ENCODE assay signal across 12 mouse cellular contexts in genomic region chr10:39386203-39386602, GRCm38 (mm10). TPM values are rescaled to one million over a fixed set of nuclear protein-coding genes. Genes with fewer than 3 reads are reported as not detected.
DNase-seq lines count a peak whose midpoint lies in the region; ATAC-seq and TF ChIP-seq lines count a peak whose summit lies in the region.
"Had no signal": no experiment of that assay in that cellular context is flagged by ENCODE, and none has a peak within 500 bp of the region (broad histone marks: within the 10 kb centered on the region; RNA-seq: fewer than 3 reads in every experiment).

No protein-coding gene starts in this region.

- H3K9me3 ChIP-seq in lung, embryonic 14.5 days (ENCODE audit: low read depth, low read length) = no peaks in the 10 kb centered on the region
- H3K9me3 ChIP-seq: midbrain, embryonic 15.5 days had no signal

- H3ac ChIP-seq in myocyte (ENCODE audit: control insufficient read depth, insufficient read length) = no peak overlapping the region

- H3K27me3 ChIP-seq in lung, embryonic 14.5 days (ENCODE audit: insufficient read depth, low read length) = no peaks in the 10 kb centered on the region
- no peaks in the 10 kb centered on the region for H3K27me3 ChIP-seq in myocyte (ENCODE audit: control insufficient read depth, insufficient read depth, insufficient read length)
- H3K27me3 ChIP-seq: CH12.LX; embryonic facial prominence, embryonic 15.5 days; midbrain, embryonic 15.5 days had no signal

- H3K4me3 ChIP-seq in gastrocnemius, adult 2 months = peak overlapping the region; percentile 56
- no peak overlapping the region for H3K4me3 ChIP-seq in lung, embryonic 14.5 days (ENCODE audit: low read depth, low read length)
- H3K4me3 ChIP-seq in myocyte = no peak overlapping the region
- H3K4me3 ChIP-seq: embryonic facial prominence, embryonic 15.5 days; midbrain, embryonic 15.5 days had no signal

- peaks cover under 1% of the 10 kb centered on the region; the same call in 1 of the 2 replicates for H3K36me3 ChIP-seq in lung, embryonic 14.5 days (ENCODE audit: insufficient read depth)
- H3K36me3 ChIP-seq in myocyte (ENCODE audit: control insufficient read depth, insufficient read depth) = peaks cover 13% of the 10 kb centered on the region
- H3K36me3 ChIP-seq: midbrain, embryonic 15.5 days had no signal

- peaks cover 7% of the 10 kb centered on the region; the same call in 1 of the 2 replicates for H3K4me1 ChIP-seq in lung, embryonic 14.5 days (ENCODE audit: insufficient read depth)

- H3K9ac ChIP-seq in lung, embryonic 14.5 days = no peak overlapping the region
- H3K9ac ChIP-seq: embryonic facial prominence, embryonic 15.5 days; midbrain, embryonic 15.5 days had no signal

- peaks cover 100% of the 10 kb centered on the region for H3K79me2 ChIP-seq in myocyte (ENCODE audit: control insufficient read depth, insufficient read depth)

- DNase-seq in gastrocnemius, adult 2 months = no peak
- no peak for DNase-seq in gastrocnemius, postnatal 25 days
- peak; percentile 57 for DNase-seq in lung, embryonic 14.5 days
- DNase-seq in lung, adult 18-20 months = no peak
- peak; percentile 43 for DNase-seq in heart, postnatal 4 days
- no peak for DNase-seq in right cerebral cortex, postnatal 10 days (ENCODE audit: low spot score in 2 of 2)
- no peak for DNase-seq in cerebellum, postnatal 10 days
- DNase-seq: adrenal gland, postnatal 25 days had no signal

- 55% methylated on average over 15 of the region's 15 CpGs for WGBS in lung, embryonic 14.5 days

- intact Hi-C loops in gastrocnemius, adult 2 months (cut with DNase I) = no loop called here

- peak; percentile 48; the same call in 1 of the 2 replicates for ATAC-seq in lung, embryonic 14.5 days (ENCODE audit: insufficient read depth)
- ATAC-seq: midbrain, embryonic 15.5 days had no signal

- TF ChIP-seq POLR2A in myocyte (IDR thresholded peaks at IDR 0.05; ENCODE audit: insufficient read length, low read depth) = peak; percentile 7

- no peak overlapping the region for H3K4me2 ChIP-seq in lung, embryonic 14.5 days
- H3K4me2 ChIP-seq in myocyte (ENCODE audit: low read depth) = no peak overlapping the region
- H3K4me2 ChIP-seq: embryonic facial prominence, embryonic 15.5 days; midbrain, embryonic 15.5 days had no signal

- peak overlapping the region; percentile 57 for H3K27ac ChIP-seq in gastrocnemius, adult 2 months
- H3K27ac ChIP-seq in lung, embryonic 14.5 days (ENCODE audit: low read depth) = no peak overlapping the region
- H3K27ac ChIP-seq: embryonic facial prominence, embryonic 15.5 days had no signal

- TF ChIP-seq CTCF in gastrocnemius, adult 2 months (IDR thresholded peaks at IDR 0.05) = no peak
- TF ChIP-seq CTCF in lung, embryonic 14.5 days (IDR thresholded peaks at IDR 0.05; ENCODE audit: low read depth) = no peak

TF ChIP-seq in myocyte, 11 proteins besides CTCF, POLR2A, EP300 and RAD21:
- no peak for TF ChIP-seq REST (IDR thresholded peaks at IDR 0.05; ENCODE audit: insufficient read depth, insufficient read length)
- TF ChIP-seq MYOG (IDR thresholded peaks at IDR 0.05; ENCODE audit: control insufficient read depth in 1 of 3, insufficient read depth in 1 of 3, insufficient read length in 2 of 3, low read depth in 2 of 3) = no peak
- no peak for TF ChIP-seq POLR2AphosphoS2 (IDR thresholded peaks at IDR 0.05; ENCODE audit: insufficient read length, low read depth)
- no peak for TF ChIP-seq MAX (IDR thresholded peaks at IDR 0.05; ENCODE audit: low read depth)
- TF ChIP-seq TCF3 (IDR thresholded peaks at IDR 0.05; ENCODE audit: insufficient read length, low read depth) = no peak
- TF ChIP-seq CEBPB (IDR thresholded peaks at IDR 0.05; ENCODE audit: insufficient read depth, poor library complexity, severe bottlenecking) = no peak
- no peak for TF ChIP-seq MYOD1 (IDR thresholded peaks at IDR 0.05; ENCODE audit: control insufficient read depth in 1 of 3, insufficient read length in 2 of 3, low read depth in 2 of 3)
- TF ChIP-seq USF1 (IDR thresholded peaks at IDR 0.05; ENCODE audit: low read depth) = no peak
- TF ChIP-seq TCF12 (IDR thresholded peaks at IDR 0.05; ENCODE audit: insufficient read depth, poor library complexity, severe bottlenecking) = no peak
- TF ChIP-seq E2F4 (IDR thresholded peaks at IDR 0.05; ENCODE audit: insufficient read depth) = no peak
- TF ChIP-seq SRF (IDR thresholded peaks at IDR 0.05; ENCODE audit: control insufficient read depth, insufficient read length, low read depth) = no peak

RNA-seq across cellular contexts. Expression of gene Fyn, which starts 17.5 kb away (rescaled TPM):
- 10 to 100 TPM in 1 of 2 experiments, 1 to 10 TPM in 1; 7.3 to 12.0 TPM for total RNA-seq in gastrocnemius, adult 2 months (2021)
- 1 to 10 TPM; 7.1 to 9.8 TPM for total RNA-seq in gastrocnemius, postnatal 25 days (2021)
- polyA plus RNA-seq in lung, embryonic 14.5 days (2014; fragmentation: Nextera tagmentation; extraction: Ambion mirVana) = 27.8 and 30.3 TPM in 2 replicates
- total RNA-seq in heart, postnatal 4 days (2021) = 10 to 100 TPM; 51.2 to 53.0 TPM
- 148 TPM for polyA plus RNA-seq in myocyte (2012; fragmentation: generic; extraction: Trizol)

Comparison
In these comparisons a context has a peak if more than half of its experiments do, and no peak if none do; other contexts are left out.
1. DNase-seq: peak in lung, embryonic 14.5 days (single experiment) and heart, postnatal 4 days (single experiment); none in gastrocnemius, adult 2 months (single experiment), gastrocnemius, postnatal 25 days (single experiment), lung, adult 18-20 months (0 of 2), right cerebral cortex, postnatal 10 days (0 of 2) and cerebellum, postnatal 10 days (0 of 2).
2. RNA of gene Fyn, which starts 17.5 kb away (total RNA-seq): 51.2 to 53.0 TPM in heart, postnatal 4 days; 7.3 to 12.0 TPM in gastrocnemius, adult 2 months and 7.1 to 9.8 TPM in gastrocnemius, postnatal 25 days; every median in the first group is over 4 times any median in the second.